Mouse (Mus musculus) Muller cell, postnatal 12 days (primary cell): ENCODE measurements at regions not wholly inside any gene's neighbourhood (a gene's known extent, or its start where the extent isn't known, plus 50 kb on each side); places are given as distances from the start of the nearest gene placed in this dataset.

Experiments used
- DNase-seq: peaks from one replicate; pipeline ENCODE4 v3.0.0-alpha.2; 2015; ENCODE audit errors: inconsistent ontology term

- DNase-seq = peak; percentile 20
Observed at GRCm38 (mm10) chr14:23237376-23237775, 776.9 kb downstream of the Kcnma1 start.

- DNase-seq = peak; percentile 36
Observed at GRCm38 (mm10) chr14:23198676-23199075, 815.6 kb downstream of the Kcnma1 start.

GRCm38 (mm10) chr14:23194569-23195529, 819.4 kb downstream of the Kcnma1 start:
- no peak for DNase-seq

- DNase-seq = no peak
Observed at GRCm38 (mm10) chr14:23192566-23192965, 821.7 kb downstream of the Kcnma1 start.

GRCm38 (mm10) chr14:23185359-23185758, 828.9 kb downstream of the Kcnma1 start:
- DNase-seq = no peak

- no peak for DNase-seq
Observed at GRCm38 (mm10) chr14:23169346-23169745, 844.9 kb downstream of the Kcnma1 start.

- no peak for DNase-seq
Observed at GRCm38 (mm10) chr14:23160567-23160966, 853.7 kb downstream of the Kcnma1 start.

GRCm38 (mm10) chr14:23150431-23150830, 863.9 kb downstream of the Kcnma1 start:
- DNase-seq = no peak

- DNase-seq = peak; percentile 21
Observed at GRCm38 (mm10) chr14:23146981-23147380, 867.3 kb downstream of the Kcnma1 start.

GRCm38 (mm10) chr14:23140385-23140784, 873.9 kb downstream of the Kcnma1 start:
- no peak for DNase-seq

- DNase-seq = no peak
Observed at GRCm38 (mm10) chr14:23134723-23135122, 879.6 kb downstream of the Kcnma1 start.

- no peak for DNase-seq
Observed at GRCm38 (mm10) chr14:23131736-23132519, 882.4 kb downstream of the Kcnma1 start.

- DNase-seq = no peak
Observed at GRCm38 (mm10) chr14:23115889-23116510, 898.3 kb downstream of the Kcnma1 start.

GRCm38 (mm10) chr14:23114910-23115309, 899.4 kb downstream of the Kcnma1 start:
- DNase-seq = peak; percentile 53

- DNase-seq = no peak
Observed at GRCm38 (mm10) chr14:23114456-23114855, 899.8 kb downstream of the Kcnma1 start.

GRCm38 (mm10) chr14:23112369-23112768, 901.9 kb downstream of the Kcnma1 start:
- peak; percentile 37 for DNase-seq

- DNase-seq = no peak
Observed at GRCm38 (mm10) chr14:23108590-23108989, 905.7 kb downstream of the Kcnma1 start.

- DNase-seq = no peak
Observed at GRCm38 (mm10) chr14:23107466-23107865, 906.8 kb downstream of the Kcnma1 start.
